Mouse (Mus musculus): ENCODE data around the gene Olfr1336.

DNA sequence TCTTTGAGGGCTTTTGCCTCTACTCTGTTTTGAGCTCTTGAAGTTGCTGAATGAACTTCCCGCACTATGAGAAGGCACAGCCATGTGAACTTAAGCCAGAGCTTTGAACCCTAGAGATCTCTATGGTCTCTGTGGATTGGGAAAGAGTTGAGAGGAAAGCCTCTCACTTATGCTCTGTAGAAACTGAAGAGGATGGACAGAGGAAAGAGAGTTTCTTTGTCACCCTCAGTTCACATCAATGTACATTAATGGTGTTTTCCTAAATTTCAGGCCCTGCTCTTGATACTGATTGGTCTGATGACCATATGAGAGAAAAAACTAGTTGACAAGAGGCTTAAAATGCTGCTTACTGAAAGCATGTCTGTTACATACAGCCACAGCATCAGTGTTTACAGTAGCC lies 52.7 kb downstream of the Olfr1336 start, which contains the start of gene Olfr1348:
- TF ChIP-seq ZNF384 (IDR thresholded peaks at IDR 0.05; ENCODE audit: low read depth, low read length) (no peak), MAFK (IDR thresholded peaks at IDR 0.05; ENCODE audit: insufficient read depth, low read depth, low read length) (no peak)

Data from ES-E14 (cell line).